Mouse (Mus musculus) hindbrain, postnatal 0 days (tissue): ENCODE results near the gene Pwwp2b. TPM values are rescaled to one million over a fixed set of nuclear protein-coding genes. Genes with fewer than 3 reads are reported as not detected.

Experiments used
- ATAC-seq: fragments of 200-750 bp; cut with Nextera tagmentation; 2 replicates; pipeline ENCODE4 v1.8.0; 2017; ENCODE audit warnings: mild to moderate bottlenecking, moderate TSS enrichment, moderate library complexity
- DNase-seq: peaks from one replicate; pipeline ENCODE4 v3.0.0-alpha.2; 2015; ENCODE audit warnings: low spot score
- H3K27ac ChIP-seq: fragments of 300-500 bp; sonication (generic); 2 replicates; pipeline ENCODE4 v1.5.1; 2014; ENCODE audit warnings: mild to moderate bottlenecking
- H3K27me3 ChIP-seq: fragments of 300-500 bp; sonication (generic); 2 replicates; pipeline ENCODE4 v1.6.1; 2014; ENCODE audit warnings: low read length, mixed read lengths; ENCODE audit not compliant: insufficient read depth
- H3K36me3 ChIP-seq: fragments of 300-500 bp; sonication (generic); 2 replicates; pipeline ENCODE4 v1.6.1; 2014; ENCODE audit warnings: low read length, mixed read lengths; ENCODE audit not compliant: insufficient read depth
- H3K4me1 ChIP-seq: fragments of 300-500 bp; sonication (generic); 2 replicates; pipeline ENCODE4 v1.6.1; 2014; ENCODE audit warnings: antibody characterized with exemption, low read length, mixed read lengths; ENCODE audit not compliant: insufficient read depth
- H3K4me2 ChIP-seq: fragments of 300-500 bp; sonication (generic); 2 replicates; pipeline ENCODE4 v1.6.1; 2014; ENCODE audit warnings: low read depth, mild to moderate bottlenecking, low read length, moderate library complexity, mixed read lengths
- H3K4me3 ChIP-seq: fragments of 300-500 bp; sonication (generic); 2 replicates; pipeline ENCODE4 v1.5.1; 2014; ENCODE audit warnings: low read length
- H3K9ac ChIP-seq: fragments of 300-500 bp; sonication (generic); replicated peaks from 2 replicates; pipeline ENCODE4 v1.6.1; 2014; ENCODE audit warnings: mild to moderate bottlenecking, low read length, moderate library complexity, mixed read lengths
- H3K9me3 ChIP-seq: fragments of 300-500 bp; sonication (generic); 2 replicates; pipeline ENCODE4 v1.6.1; 2016; ENCODE audit warnings: low read length, mixed read lengths
- CTCF ChIP-seq: IDR thresholded peaks from 2 replicates; pipeline ENCODE4 v1.5.1; 2016; ENCODE audit warnings: antibody characterized with exemption, control low read depth, low read depth
- WGBS: fragments of 180-500 bp; shearing (Covaris S2); extraction: QIAGEN DNeasy Blood & Tissue Kit; methylation state at CpG from one replicate; pipeline ENCODE4 v1.1.7; 2014; 5-methylcytosine and 5-hydroxymethylcytosine counted together
- polyA plus RNA-seq: library from polyadenylated mRNA; unstranded; fragments of >200 nt; fragmentation: Nextera tagmentation; extraction: Ambion mirVana; gene quantifications from 2 replicates; pipeline ENCODE4 v1.2.1, GENCODE M21; 2015
- total RNA-seq: library from RNA; depleted of rRNA; stranded (reverse); fragments of >200 nt; gene quantifications from 2 replicates; pipeline ENCODE4 v1.2.3, GENCODE M21; 2014

Gene Pwwp2b
- total and polyA plus RNA-seq, 2 experiments from 2014 or later, result 4.8 to 6.6 TPM

- 84% methylated on average over 5 of the region's 5 CpGs for WGBS
- H3K4me1 ChIP-seq, result no peaks in the 10 kb centered on the region
Measured at GRCm38 (mm10) chr7:139294076-139294475, 45.8 kb downstream of the Pwwp2b start.

GRCm38 (mm10) chr7:139295653-139296052 is 47.4 kb downstream of the Pwwp2b start:
- H3K36me3 ChIP-seq, result no peaks in the 10 kb centered on the region
- no peak for TF ChIP-seq CTCF
- H3K9me3 ChIP-seq, result no peaks in the 10 kb centered on the region
- no peaks in the 10 kb centered on the region for H3K4me1 ChIP-seq
- no peak overlapping the region for H3K4me3 ChIP-seq
- no peaks in the 10 kb centered on the region for H3K27me3 ChIP-seq
- WGBS, result 100% methylated on average over 1 of the region's 1 CpGs
- H3K27ac ChIP-seq, result no peak overlapping the region
- DNase-seq, result no peak
- no peak overlapping the region for H3K9ac ChIP-seq
- ATAC-seq, result no peak
- H3K4me2 ChIP-seq, result no peak overlapping the region

More at GRCm38 (mm10) chr7:139294076-139294475, 45.8 kb downstream of the Pwwp2b start:
- no peak overlapping the region for H3K4me3 ChIP-seq
- no peak overlapping the region for H3K4me2 ChIP-seq
- H3K9me3 ChIP-seq, result no peaks in the 10 kb centered on the region
- DNase-seq (no peak), ATAC-seq (no peak)
- H3K36me3 ChIP-seq, result no peaks in the 10 kb centered on the region
- no peaks in the 10 kb centered on the region for H3K27me3 ChIP-seq
- no peak overlapping the region for H3K9ac ChIP-seq
- H3K27ac ChIP-seq, result no peak overlapping the region
- no peak for TF ChIP-seq CTCF

- WGBS, result 79% methylated on average over 10 of the region's 10 CpGs
- Histone ChIP-seq H3K36me3 (no peaks in the 10 kb centered on the region), H3K9me3 (no peaks in the 10 kb centered on the region), H3K27ac (no peak overlapping the region), H3K4me2 (no peak overlapping the region), H3K27me3 (no peaks in the 10 kb centered on the region), H3K4me1 (no peaks in the 10 kb centered on the region), H3K4me3 (no peak overlapping the region), H3K9ac (no peak overlapping the region)
- no peak for TF ChIP-seq CTCF
- no peak for DNase-seq
- ATAC-seq, result no peak
Measured at GRCm38 (mm10) chr7:139296552-139297100, 48.3 kb downstream of the Pwwp2b start.

- Histone ChIP-seq H3K27me3 (no peaks in the 10 kb centered on the region), H3K9ac (no peak overlapping the region), H3K9me3 (no peaks in the 10 kb centered on the region), H3K4me2 (no peak overlapping the region), H3K4me1 (no peaks in the 10 kb centered on the region), H3K4me3 (no peak overlapping the region), H3K27ac (no peak overlapping the region), H3K36me3 (no peaks in the 10 kb centered on the region)
- 46% methylated on average over 4 of the region's 4 CpGs for WGBS
- ATAC-seq (peak; percentile 17; the same call in 1 of the 2 replicates), DNase-seq (peak; percentile 66)
- peak; percentile 63 for TF ChIP-seq CTCF
Measured at GRCm38 (mm10) chr7:139298446-139298845, 50.2 kb downstream of the Pwwp2b start.

- ATAC-seq, result peak; percentile 27
Measured at GRCm38 (mm10) chr7:139299424-139299823, 51.1 kb downstream of the Pwwp2b start.

GRCm38 (mm10) chr7:139300423-139300822 is 52.1 kb downstream of the Pwwp2b start:
- no peak overlapping the region for H3K4me2 ChIP-seq
- DNase-seq (peak; percentile 54), ATAC-seq (no peak)
- no peaks in the 10 kb centered on the region for H3K36me3 ChIP-seq
- H3K27ac ChIP-seq, result no peak overlapping the region
- 43% methylated on average over 7 of the region's 7 CpGs for WGBS
- H3K4me3 ChIP-seq, result no peak overlapping the region
- H3K9ac ChIP-seq, result no peak overlapping the region
- H3K9me3 ChIP-seq, result no peaks in the 10 kb centered on the region
- no peaks in the 10 kb centered on the region for H3K27me3 ChIP-seq
- no peak for TF ChIP-seq CTCF
- no peaks in the 10 kb centered on the region for H3K4me1 ChIP-seq

More at GRCm38 (mm10) chr7:139299424-139299823, 51.1 kb downstream of the Pwwp2b start:
- H3K4me2 ChIP-seq, result no peak overlapping the region
- no peak overlapping the region for H3K9ac ChIP-seq
- no peaks in the 10 kb centered on the region for H3K9me3 ChIP-seq
- no peak overlapping the region for H3K4me3 ChIP-seq
- DNase-seq, result peak; percentile 85
- H3K27ac ChIP-seq, result no peak overlapping the region
- H3K4me1 ChIP-seq, result no peaks in the 10 kb centered on the region
- WGBS, result 19% methylated on average over 8 of the region's 8 CpGs
- no peaks in the 10 kb centered on the region for H3K36me3 ChIP-seq
- H3K27me3 ChIP-seq, result no peaks in the 10 kb centered on the region
- peak; percentile 99 for TF ChIP-seq CTCF

GRCm38 (mm10) chr7:139301505-139301904 is 53.2 kb downstream of the Pwwp2b start:
- Histone ChIP-seq H3K9me3 (no peaks in the 10 kb centered on the region), H3K4me1 (no peaks in the 10 kb centered on the region), H3K9ac (no peak overlapping the region), H3K27me3 (no peaks in the 10 kb centered on the region), H3K4me3 (no peak overlapping the region), H3K4me2 (no peak overlapping the region), H3K36me3 (no peaks in the 10 kb centered on the region), H3K27ac (no peak overlapping the region)
- no peak for ATAC-seq
- WGBS, result 81% methylated on average over 8 of the region's 8 CpGs
- DNase-seq, result no peak
- no peak for TF ChIP-seq CTCF
